Mouse (Mus musculus): Measurements from ENCODE around the gene Dnase1l2.
"Not testable (repeated sequence)": the region's sequence is repeated elsewhere in the genome, so short reads cannot be mapped to it uniquely, and the experiment has no call there.

Gene Dnase1l2

GRCm38 (mm10) chr17:24429201-24429983 is 13.5 kb downstream of the Dnase1l2 start:
- no peak for DNase-seq (ENCODE audit: low spot score in 2 of 2)

GRCm38 (mm10) chr17:24427170-24427557 is 15.7 kb downstream of the Dnase1l2 start:
- DNase-seq (ENCODE audit: low spot score in 2 of 2), result no peak

GRCm38 (mm10) chr17:24426471-24427169 is 16.3 kb downstream of the Dnase1l2 start, which contains the start of gene Eci1:
Gene Eci1, plus strand, starts transcription at chr17:24426641.
- DNase-seq (ENCODE audit: low spot score in 2 of 2), result peak; percentile 74 to 76

- DNase-seq (ENCODE audit: low spot score in 2 of 2), result no peak
These were observed 17.0 kb downstream of the Dnase1l2 start for GRCm38 (mm10) chr17:24425905-24426304.

- not testable (repeated sequence) for DNase-seq (ENCODE audit: low spot score in 2 of 2)
These were observed 17.6 kb downstream of the Dnase1l2 start for GRCm38 (mm10) chr17:24425326-24425725.

- no peak for DNase-seq (ENCODE audit: low spot score in 2 of 2)
These were observed 18.4 kb downstream of the Dnase1l2 start for GRCm38 (mm10) chr17:24424489-24424888.

- no peak for DNase-seq (ENCODE audit: low spot score in 2 of 2)
These were observed 19.8 kb downstream of the Dnase1l2 start for GRCm38 (mm10) chr17:24423114-24423513.

- no peak for DNase-seq (ENCODE audit: low spot score in 2 of 2)
These were observed 26.8 kb downstream of the Dnase1l2 start for GRCm38 (mm10) chr17:24416051-24416652.

GRCm38 (mm10) chr17:24415011-24415410 is 27.9 kb downstream of the Dnase1l2 start:
- no peak for DNase-seq (ENCODE audit: low spot score in 2 of 2)

- peak; percentile 79 to 86 for DNase-seq (ENCODE audit: low spot score in 2 of 2)
These were observed 28.5 kb downstream of the Dnase1l2 start, which contains the start of gene Rnps1 for GRCm38 (mm10) chr17:24414230-24414976. Gene Rnps1, plus strand, starts transcription at chr17:24414565.

GRCm38 (mm10) chr17:24413557-24414211 is 29.2 kb downstream of the Dnase1l2 start:
- no peak for DNase-seq (ENCODE audit: low spot score in 2 of 2)

- no peak for DNase-seq (ENCODE audit: low spot score in 2 of 2)
These were observed 35.6 kb downstream of the Dnase1l2 start for GRCm38 (mm10) chr17:24407116-24407803.

- DNase-seq (ENCODE audit: low spot score in 2 of 2), result no peak
These were observed 40.5 kb downstream of the Dnase1l2 start for GRCm38 (mm10) chr17:24402371-24402770.

GRCm38 (mm10) chr17:24394456-24394855 is 48.4 kb downstream of the Dnase1l2 start:
- DNase-seq (ENCODE audit: low spot score in 2 of 2), result no peak

GRCm38 (mm10) chr17:24393527-24393926 is 49.4 kb downstream of the Dnase1l2 start:
- no peak for DNase-seq (ENCODE audit: low spot score in 2 of 2)

- no peak for DNase-seq (ENCODE audit: low spot score in 2 of 2)
These were observed 51.8 kb downstream of the Dnase1l2 start for GRCm38 (mm10) chr17:24391149-24391548.

All from frontal cortex, postnatal 25 days (tissue).